Mouse (Mus musculus) ovary, postnatal 36 days (tissue): ENCODE data around the gene Macc1.

Source experiments
- DNase-seq: peaks from one replicate; pipeline ENCODE4 v3.0.0; 2022; ENCODE audit warnings: low spot score, mixed read lengths

The Macc1 gene

DNA sequence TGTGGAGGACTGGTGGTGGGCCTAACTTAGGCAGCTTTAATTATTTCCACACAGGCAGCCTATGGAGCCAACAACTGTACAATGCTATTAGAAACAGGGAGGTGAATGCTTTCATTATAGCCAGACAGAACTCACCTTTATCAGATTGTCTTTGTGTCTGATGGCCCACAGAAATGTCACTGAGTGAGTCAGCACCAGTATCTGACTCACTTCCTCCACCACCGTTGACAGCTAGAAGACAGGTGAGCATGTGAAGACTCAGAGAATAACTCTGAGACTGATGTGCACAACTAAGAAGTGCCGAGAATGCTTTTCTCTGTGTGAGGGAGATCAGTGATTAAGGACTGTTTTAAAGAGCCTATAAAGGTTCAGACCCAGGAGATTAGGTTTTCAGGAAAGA, 73.9 kb downstream of the Macc1 start:
- no peak for DNase-seq

DNA sequence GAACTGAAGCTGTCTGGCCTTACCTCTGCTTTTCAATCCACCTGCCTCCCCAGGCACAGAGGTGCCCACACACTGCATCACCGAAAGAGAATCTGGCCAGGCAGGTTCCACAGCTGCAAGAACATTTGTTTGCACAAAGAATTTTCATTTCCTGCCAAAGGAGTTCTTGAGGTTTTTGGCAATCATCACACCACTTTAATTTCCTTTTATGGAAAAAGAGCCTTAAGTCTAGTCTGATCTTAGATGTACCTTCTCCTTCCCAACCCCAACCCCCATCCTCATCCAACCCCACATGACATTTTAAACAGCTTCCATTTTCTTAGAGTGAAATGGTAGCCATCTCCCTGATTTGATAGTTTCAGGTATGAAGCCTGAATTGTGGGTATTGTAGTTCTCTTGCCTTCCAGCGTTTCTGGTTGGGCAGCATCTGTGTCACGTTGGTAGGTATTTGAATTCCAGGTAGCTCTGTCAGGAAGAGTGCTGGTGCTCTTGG, 76.2 kb downstream of the Macc1 start:
- DNase-seq = peak; percentile 13

DNA sequence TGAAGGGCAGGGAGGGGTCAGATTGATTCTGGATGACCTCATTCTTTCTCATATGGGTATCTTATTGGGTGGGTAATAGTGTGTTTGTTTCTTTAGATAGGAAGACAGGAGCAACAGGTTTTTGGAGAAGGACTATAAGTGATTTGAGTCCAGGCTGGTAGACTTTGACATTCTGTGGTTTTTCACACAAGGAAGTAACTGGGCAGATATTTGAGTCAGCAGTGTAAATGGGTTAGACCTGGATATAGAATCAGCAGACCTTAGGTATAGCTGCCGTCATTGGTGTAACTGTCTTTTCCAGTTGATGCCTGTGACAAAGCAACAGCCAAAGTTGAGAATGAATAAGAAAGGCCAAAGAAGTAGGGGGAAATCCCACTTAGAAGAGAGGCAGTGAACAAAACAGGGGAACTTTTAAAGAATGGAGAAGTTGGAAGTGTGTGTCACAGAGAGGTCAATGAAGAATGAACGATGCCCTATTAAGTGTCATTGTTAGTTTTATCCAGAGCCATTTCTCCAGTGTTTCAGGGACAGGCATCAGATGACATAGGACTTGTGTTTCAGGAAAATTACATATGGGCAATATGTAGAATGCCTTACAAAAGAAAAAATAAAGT, 84.1 kb downstream of the Macc1 start:
- DNase-seq = no peak

DNA sequence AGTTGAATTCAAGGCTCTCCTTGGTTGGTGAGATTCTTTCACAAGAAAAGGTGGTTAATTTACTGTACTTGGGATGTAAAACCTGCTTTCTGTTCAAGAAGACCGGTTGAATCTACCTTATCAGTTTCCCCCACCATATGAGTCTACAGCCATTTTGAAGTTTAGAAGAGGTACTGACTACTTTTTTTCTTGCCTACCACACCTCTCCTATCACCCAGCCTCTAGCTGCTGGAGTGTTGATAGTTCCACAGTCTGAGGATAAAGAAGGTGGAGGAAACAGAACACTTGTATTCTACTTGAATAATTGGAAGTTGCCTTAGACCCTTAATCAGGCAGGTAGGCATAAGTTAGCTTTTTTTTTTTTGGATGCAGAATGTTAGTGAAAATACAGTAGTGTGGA, 88.2 kb downstream of the Macc1 start:
- DNase-seq = no peak

DNA sequence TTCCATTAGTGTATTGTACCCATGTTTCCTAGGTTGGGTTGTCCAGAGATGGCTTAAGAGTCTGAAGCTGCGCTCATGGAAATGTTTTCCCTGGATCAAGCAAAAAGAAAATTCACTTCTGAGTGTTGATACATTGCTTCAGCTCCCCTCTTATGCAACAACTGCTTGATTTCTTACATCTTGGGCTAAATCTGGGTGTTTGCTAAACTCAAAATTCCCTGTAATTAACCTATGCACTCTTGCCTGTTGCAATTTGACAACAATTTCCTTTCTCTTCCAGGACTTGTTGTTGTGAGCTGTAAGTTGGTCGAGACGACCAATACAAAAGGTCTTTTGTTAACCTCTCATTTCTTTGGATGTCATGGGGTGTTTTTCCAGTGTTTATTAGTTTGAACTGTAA, 88.7 kb downstream of the Macc1 start:
- no peak for DNase-seq

DNA sequence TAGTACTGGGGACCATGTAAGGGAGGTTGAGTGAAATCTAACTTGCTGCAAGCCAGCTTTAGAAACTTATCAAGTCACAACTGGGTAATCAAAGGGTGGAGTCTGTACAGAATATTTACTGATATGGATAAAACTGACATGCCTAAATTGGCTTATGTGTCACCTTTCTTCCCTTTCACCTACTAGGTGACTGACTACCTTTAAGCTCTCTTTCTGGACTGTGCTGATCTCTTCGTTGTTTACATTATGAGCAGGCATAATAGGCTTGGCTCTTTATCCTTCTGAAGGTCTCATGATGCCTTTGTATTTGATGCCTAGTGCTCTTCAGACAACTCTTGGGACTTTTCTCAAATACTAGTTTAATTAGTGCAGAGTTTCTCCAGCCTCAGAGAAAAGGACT, 90.7 kb downstream of the Macc1 start:
- DNase-seq = no peak

DNA sequence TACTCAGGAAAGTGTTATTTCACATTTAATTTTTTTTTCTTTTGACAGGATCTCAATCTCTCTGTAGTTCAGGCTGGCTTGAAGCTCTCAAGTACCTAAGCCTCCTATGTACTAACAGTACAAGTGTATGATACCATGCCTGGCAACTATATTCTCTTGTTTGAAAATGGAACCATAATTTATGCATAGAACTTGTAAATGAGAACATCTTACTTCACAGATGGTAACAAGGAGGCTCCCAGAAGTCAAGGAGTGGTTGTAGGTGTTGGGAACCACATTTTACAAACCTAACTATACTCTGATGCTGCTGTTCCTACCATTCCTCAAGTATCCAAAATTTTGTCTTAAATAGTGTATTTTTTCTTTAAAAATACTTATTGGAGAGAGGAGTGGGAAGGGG, 96.5 kb downstream of the Macc1 start:
- no peak for DNase-seq

DNA sequence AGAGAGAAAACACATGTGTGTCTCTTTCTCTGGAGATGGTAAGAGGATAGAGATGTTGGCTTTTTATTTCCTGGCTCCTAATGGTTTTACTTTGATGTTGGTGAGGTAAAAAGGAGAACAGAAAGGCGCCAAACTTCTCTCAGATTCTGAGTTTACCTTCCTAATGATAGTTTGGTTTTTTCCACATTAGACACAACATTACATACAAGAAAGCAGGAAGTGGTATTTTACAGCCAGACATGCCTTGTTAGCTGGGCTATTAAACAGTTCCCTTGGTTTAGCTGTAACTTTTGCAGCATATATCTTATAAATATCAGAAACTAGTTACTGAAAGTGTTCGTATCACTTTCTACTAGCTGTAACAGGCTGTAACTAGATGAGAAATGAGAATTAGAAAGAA, 96.9 kb downstream of the Macc1 start:
- DNase-seq = no peak

DNA sequence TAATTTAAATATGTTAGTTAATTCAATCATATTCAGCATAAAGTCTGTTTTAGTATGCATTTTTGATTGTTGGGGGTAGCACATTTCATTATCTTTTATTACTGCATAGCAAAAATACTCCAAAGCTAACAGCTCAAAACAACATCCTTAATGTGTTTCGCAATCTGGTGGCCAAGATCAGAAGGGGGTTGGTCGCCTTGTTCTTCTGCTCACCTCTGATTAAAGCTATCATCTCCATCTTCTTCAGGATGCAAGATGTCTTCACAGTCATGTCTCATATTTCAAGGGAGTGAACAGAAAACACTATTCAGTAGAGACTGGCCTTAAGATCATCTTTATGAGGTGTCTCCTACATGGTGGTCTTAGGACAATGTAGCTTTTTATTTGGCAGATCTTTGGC, 97.9 kb downstream of the Macc1 start:
- DNase-seq = no peak

DNA sequence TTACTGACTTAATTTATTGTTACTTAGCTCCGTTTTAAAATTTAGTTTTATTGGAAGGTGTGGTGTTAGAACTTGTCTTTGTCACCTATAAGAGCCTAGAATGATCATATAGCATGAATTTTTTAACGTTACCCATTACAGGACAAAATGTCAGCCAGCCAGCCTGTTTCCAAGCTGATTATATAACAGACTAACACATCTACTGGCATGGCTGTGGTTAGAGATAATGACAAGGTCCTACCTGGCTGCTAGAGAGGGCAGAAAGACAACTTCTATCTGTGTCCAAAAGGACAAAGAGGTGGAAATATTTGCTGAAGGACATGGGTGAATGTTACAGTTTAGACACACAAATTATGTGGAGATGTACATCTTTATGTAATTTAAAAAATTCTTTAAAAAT, 101.8 kb downstream of the Macc1 start:
- no peak for DNase-seq

DNA sequence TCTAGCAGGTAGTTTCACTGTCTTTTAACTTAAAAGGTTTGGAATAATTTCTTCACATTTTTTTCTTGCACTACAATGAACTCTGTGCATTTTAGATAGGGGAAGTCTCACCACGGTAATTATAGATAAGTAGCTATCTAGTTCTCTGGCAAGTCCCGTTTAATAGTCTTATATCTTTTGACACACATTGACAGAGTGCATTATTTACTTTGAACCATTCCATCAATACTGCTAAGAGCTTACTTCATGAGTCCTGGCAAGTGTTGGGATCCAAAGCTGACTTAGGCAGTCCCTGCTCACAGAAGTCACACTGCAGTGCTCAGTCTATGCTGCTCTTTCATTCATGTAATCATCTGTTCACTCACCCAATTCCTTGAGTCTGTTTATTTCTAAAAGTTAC, 111.7 kb downstream of the Macc1 start:
- DNase-seq = no peak

DNA sequence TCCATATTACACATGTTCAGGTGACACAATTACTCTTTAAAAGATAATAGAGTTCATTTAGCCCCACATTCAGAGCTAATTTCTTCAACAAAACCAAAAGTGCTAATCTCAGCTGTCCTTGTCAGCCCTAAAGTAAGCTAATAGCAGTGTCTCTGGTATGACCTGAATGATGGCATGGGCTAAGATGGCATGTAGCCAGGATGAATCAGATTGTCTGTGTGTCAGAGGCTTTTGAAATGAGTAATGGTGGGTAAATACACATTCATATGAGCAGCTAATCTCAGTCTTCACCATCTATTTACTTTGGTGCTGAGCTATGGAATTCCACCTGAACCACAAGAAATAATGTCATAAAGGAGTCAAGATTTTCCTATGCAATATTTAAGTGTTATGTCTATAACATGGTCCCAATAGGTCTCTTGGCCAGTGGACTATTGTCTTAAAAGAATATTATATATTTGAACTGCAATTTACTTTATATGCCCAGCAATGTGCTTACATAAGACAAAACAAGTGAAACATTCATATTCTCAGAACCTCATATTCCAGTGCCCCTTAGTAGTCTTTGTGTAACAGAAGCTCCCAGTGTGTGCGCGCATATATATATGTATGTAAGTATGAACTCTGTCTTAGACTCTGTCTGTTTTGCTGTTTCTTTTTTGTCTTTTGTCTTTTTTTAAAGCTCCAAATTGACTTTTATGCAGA, 112.3 kb downstream of the Macc1 start:
- DNase-seq = no peak

DNA sequence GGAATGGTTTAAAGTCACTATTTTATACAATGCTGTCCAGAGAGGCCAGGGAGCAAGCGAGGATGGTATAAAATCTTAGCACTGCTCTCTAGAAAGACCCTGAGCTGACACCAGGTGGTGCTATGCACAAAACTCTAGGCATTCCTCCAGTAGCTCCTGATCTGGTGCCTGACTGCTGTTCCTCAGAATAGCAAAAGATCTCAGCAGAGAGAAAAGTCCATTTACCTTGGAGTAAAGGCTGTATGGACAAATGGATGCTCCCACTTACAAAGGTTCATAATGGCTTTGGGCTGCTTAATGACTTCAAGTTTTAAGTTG, 112.8 kb downstream of the Macc1 start:
- peak; percentile 17 for DNase-seq

DNA sequence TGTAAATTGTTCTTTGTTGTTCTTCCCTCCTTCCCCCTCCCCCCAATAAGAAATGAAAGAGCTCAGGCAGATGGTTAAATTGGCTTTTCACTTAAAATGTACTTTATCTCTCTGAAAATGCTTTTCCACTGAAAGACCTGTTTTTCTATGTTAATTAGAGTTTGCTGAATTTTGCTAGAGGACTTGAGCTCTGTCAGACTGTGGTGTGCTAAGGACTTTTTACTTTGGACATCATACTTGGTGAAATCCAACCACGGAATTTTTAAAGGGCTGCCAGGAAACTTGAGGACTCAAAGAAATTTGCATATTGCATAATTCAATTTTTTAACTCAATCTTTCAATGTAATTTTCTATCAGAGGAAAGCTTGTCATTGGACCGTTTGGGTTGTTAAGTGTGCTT, 126.7 kb downstream of the Macc1 start:
- no peak for DNase-seq

DNA sequence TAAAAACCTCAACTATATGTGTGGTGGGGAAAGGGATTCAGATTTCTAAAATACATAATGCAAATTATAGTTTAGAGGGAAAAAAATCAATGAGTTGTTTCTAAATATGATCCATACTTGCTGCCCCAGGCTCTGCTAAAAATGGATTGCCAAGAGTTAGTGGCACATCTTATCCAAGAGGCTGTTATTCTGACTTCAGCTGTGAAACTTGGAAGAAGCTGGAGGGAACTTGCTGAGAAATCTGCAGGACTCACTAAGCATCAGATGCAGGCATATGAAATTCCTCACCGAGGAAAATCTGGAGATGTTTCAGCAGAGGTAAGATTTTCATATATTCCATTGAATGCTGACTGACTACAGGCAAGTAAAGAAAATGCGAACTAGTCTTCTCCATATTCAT, 136.0 kb downstream of the Macc1 start:
- no peak for DNase-seq

DNA sequence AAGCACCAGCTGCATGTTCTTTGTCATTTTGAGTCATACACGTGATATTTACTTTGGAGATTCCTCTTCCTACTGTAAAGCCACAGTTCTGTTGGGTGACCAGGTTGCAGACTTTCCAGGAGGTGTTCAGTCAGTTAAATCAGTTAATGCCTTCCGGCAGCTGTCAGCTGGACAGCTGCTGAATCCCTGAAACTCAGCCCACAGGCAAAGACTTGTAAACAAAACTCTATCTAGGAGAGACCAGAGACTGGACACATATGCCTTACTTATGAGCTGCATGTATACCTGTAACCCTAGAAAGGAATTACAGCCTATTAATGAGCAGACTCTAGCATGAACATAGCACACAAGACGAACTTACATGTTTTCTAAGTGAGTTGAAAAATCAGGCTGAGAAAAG, 137.2 kb downstream of the Macc1 start:
- no peak for DNase-seq

DNA sequence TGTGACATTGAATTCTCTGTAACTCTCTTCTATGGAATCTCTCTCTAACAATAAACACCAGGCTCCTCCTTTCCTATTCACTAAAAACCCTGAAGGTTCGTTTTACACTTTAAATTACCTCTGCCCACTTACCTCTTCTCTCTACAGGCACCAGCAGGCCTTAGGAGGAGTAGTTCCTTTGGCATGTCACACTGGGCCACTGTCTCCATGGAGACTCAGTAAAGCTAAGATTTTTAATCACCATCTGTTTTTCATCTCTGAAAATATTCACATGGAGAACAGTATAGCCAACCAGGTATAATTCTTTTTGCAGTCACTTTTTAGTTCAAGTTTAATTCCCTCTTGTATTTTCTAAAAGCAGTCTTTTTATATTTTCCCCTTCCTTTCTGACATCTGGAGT, 140.0 kb downstream of the Macc1 start:
- DNase-seq = no peak

DNA sequence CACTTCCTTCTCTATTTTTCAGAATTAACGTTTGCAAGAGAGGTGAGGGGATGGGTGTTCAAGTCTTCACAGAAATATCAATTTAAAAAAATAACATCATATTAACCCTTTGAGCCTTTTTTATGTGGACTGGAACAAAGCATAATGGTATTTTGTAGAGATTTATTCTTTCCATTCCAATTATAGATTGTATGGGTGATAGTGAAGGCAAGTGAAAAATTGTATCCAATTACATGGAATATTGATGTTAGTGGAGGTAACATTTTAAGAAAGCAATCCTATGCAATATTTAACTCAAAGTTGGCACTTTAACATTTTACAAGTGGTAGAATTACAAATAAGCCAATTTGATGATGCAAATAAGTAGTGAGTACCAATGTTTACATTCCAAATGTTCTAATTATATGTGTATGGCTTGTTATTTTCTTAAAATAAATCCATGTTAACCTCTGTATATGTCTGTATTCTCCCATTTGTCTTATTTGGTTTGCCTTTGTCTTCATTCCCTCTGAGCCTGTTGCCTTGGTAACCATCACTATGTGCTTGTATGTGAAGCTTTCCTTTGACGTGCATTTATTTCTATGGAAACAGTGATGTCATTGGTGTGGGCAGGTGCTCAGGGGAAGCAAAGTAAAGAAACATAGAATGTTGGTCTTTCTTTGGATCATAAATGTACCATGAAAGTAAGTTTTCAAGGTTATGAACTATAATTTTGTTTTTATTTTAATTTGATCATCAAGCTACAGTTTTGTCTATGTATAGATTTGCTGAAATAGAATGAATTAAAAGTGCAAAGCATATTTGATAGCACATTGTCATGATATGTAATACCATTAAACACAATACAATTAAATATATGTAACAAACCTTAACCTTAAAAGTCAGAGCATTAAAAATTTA, 150.2 kb downstream of the Macc1 start:
- DNase-seq = no peak

DNA sequence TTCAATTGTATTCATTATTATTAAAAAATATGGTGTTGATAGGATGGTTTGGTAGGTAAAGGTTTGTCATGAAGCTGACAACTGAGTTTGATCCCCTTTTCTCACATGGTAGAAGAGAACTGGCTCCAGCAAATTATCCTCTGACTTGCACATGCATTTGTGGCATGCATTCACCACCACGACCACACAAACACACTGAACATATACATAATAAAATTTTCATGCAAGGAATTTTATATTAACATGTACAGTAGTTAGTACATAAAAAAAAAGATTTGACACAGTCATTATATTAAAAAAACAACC, 150.8 kb downstream of the Macc1 start:
- DNase-seq = no peak

DNA sequence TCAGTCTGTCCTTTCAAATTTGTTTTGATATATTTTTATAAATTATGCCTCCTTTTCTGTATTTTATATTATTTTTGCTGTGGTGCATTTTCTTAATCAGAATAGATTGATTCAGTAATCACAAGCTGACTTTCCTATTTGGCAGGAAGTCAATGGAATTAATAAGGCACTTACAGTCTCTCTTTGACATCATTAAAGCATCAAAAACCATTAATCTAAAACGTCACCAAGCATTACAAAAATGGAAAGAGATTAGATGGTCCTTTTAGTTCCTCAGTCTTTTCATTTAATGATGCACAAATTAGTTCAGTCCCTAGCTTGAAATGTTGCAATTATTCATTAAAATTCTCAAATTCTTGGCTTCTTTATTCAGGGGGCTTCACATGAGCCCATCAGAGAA, 153.6 kb downstream of the Macc1 start:
- DNase-seq = no peak

DNA sequence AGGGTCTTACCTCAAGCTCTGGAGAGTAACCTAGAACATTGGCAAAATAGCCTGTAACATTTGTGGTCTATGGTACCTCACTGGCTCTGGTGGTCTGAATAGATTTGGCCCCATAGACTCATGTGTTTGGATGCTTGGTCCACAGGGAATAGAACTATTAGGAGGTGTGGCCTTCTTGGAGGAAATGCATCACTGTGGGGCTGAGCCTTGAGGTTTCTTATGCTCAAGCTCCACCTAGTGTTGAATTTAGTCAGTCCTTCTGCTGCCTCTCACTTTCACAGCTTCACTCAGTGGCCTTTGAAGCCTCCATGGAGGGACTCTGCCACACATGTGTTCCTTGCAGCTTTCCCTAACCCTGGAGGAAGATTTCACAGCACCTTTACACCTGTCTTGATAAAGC, 156.2 kb downstream of the Macc1 start:
- no peak for DNase-seq

DNA sequence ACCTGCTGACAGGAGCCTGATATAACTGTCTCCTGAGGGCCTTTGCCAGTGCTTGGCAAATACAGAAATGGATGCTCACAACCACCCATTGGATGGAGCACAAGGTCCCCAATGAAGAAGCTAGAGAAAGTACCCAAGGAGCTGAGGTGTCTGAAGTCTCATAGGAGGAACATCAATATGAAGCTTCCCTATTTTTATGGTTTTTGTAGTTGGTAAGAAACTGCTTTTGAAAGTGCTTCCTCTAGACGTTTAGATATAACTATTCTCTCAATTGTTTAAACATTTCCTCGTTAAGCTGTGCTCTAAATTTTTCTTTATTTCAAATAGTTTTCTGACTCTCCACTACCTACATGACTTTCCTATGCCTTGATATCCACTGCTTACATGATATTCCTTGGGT, 169.2 kb downstream of the Macc1 start:
- DNase-seq = no peak

DNA sequence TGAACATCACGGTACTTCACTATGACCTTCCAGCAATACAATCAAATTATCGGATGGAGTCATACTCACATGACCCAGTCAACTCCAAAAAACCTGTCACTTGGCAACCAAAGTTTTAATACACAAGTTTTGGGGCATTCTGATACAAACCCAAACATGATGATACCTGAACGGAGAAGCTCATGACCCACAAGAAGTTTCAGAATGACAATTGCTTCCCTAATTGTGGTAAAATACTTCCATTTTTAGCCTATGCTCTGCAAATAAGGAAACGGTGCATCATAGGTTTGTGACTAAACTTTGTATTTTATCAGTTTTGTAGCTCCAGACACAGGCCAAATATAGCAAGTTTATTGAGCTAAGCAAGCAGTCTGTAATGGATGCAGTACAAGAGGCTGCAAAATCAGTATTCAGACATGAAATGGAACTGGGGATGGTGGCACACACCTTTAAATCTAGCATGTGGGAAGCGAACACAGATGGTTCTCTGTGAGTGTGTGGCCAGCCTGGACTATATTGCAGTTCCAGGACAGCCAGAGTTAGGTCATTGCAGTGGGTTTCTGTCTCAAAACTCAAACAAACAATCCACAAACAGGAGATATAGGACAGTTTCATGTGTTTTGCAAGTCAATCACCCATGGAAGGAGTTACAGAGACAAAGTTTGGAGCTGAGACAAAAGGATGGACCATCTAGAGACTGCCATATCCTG, 170.0 kb downstream of the Macc1 start:
- no peak for DNase-seq
